17 mouse cellular contexts compared by ENCODE assay signal in genomic region chr12:100438509-100438908, GRCm38 (mm10).
A peak's percentile ranks its signal among the peaks of the same experiment; 100 is the strongest.
DNase-seq lines count a peak whose midpoint lies in the region; ATAC-seq and TF ChIP-seq lines count a peak whose summit lies in the region.
"Had no signal": no experiment of that assay in that cellular context is flagged by ENCODE, and none has a peak within 500 bp of the region (broad histone marks: within the 10 kb centered on the region; RNA-seq: fewer than 3 reads in every experiment).

No protein-coding gene starts in this region.

- H3K4me3 ChIP-seq in embryonic facial prominence, embryonic 13.5 days = no peak overlapping the region
- H3K4me3 ChIP-seq in embryonic facial prominence, embryonic 10.5 days = no peak overlapping the region
- H3K4me3 ChIP-seq in heart, postnatal 0 days (ENCODE audit: low read depth, low read length) = no peak overlapping the region
- no peak overlapping the region for H3K4me3 ChIP-seq in left cerebral cortex, adult 2 months
- H3K4me3 ChIP-seq in bone marrow macrophage, adult 2 months (ENCODE audit: insufficient read depth, low read length) = no peak overlapping the region
- H3K4me3 ChIP-seq: erythroblast, embryonic 14.5 days; forebrain, embryonic 15.5 days; myocyte had no signal

- intact Hi-C loops in left cerebral cortex, adult 2 months (cut with DNase I) = loop anchor here (2.0 kb wide), 2 partner anchors 42 to 132 kb away; no protein-coding TSS in a partner anchor
- intact Hi-C loops in left cerebral cortex, postnatal 36 days (cut with DNase I) = no loop called here

- H3K27me3 ChIP-seq in embryonic facial prominence, embryonic 13.5 days = no peaks in the 10 kb centered on the region
- H3K27me3 ChIP-seq in embryonic facial prominence, embryonic 10.5 days (replicated peaks; ENCODE audit: low read depth, poor library complexity, severe bottlenecking) = no peaks in the 10 kb centered on the region
- H3K27me3 ChIP-seq in heart, postnatal 0 days (ENCODE audit: control insufficient read depth, insufficient read depth, low read length) = no peaks in the 10 kb centered on the region
- H3K27me3 ChIP-seq: forebrain, embryonic 15.5 days had no signal

- 0 out of 2 replicates have a peak, but pooled peaks cover 5% of the 10 kb centered on the region for H3K4me1 ChIP-seq in embryonic facial prominence, embryonic 13.5 days
- H3K4me1 ChIP-seq in embryonic facial prominence, embryonic 10.5 days = peaks cover 2% of the 10 kb centered on the region; the same call in 1 of the 2 replicates
- peaks cover 15% of the 10 kb centered on the region for H3K4me1 ChIP-seq in heart, postnatal 0 days (ENCODE audit: control insufficient read depth, insufficient read depth)
- H3K4me1 ChIP-seq in bone marrow macrophage, adult 2 months (ENCODE audit: control insufficient read depth, insufficient read depth, low read length) = peaks cover 48% of the 10 kb centered on the region
- H3K4me1 ChIP-seq: forebrain, embryonic 15.5 days had no signal

- no peak for DNase-seq in embryonic facial prominence, embryonic 10.5 days (ENCODE audit: low spot score)
- DNase-seq in heart, postnatal 0 days (ENCODE audit: low spot score) = no peak
- no peak for DNase-seq in heart, adult 8-10 months (ENCODE audit: low spot score)
- DNase-seq in left cerebral cortex, adult 2 months (ENCODE audit: extremely low spot score in 1 of 2, low spot score in 2 of 2) = no peak
- DNase-seq in left cerebral cortex, postnatal 36 days (ENCODE audit: low spot score in 2 of 2) = no peak
- no peak for DNase-seq in spleen, adult 18-20 months
- DNase-seq: adrenal gland, postnatal 10 days; embryo, embryonic 11 days; gastrocnemius, postnatal 10 days; lung, postnatal 14 days; right cerebral cortex, postnatal 25 days had no signal

- no peak for TF ChIP-seq POLR2A in bone marrow macrophage, adult 2 months (IDR thresholded peaks at IDR 0.05; ENCODE audit: borderline replicate concordance, low read depth, low read length)

- no peaks in the 10 kb centered on the region for H3K9me3 ChIP-seq in embryonic facial prominence, embryonic 13.5 days
- H3K9me3 ChIP-seq in embryonic facial prominence, embryonic 10.5 days = no peaks in the 10 kb centered on the region
- H3K9me3 ChIP-seq in heart, postnatal 0 days (replicated peaks; ENCODE audit: control insufficient read depth, low read length) = no peaks in the 10 kb centered on the region
- H3K9me3 ChIP-seq: forebrain, embryonic 15.5 days had no signal

- no peak for TF ChIP-seq EP300 in heart, postnatal 0 days (IDR thresholded peaks at IDR 0.05; ENCODE audit: low read depth)

- H3K4me2 ChIP-seq in embryonic facial prominence, embryonic 13.5 days = no peak overlapping the region
- no peak overlapping the region for H3K4me2 ChIP-seq in heart, postnatal 0 days (ENCODE audit: low read depth, low read length)
- H3K4me2 ChIP-seq: forebrain, embryonic 15.5 days had no signal

- WGBS in embryonic facial prominence, embryonic 13.5 days = 48% methylated on average over 7 of the region's 7 CpGs
- WGBS in embryonic facial prominence, embryonic 10.5 days = 88% methylated on average over 7 of the region's 7 CpGs
- 94% methylated on average over 7 of the region's 7 CpGs for whole genome bisulfite sequencing in heart, postnatal 0 days

- H3K27ac ChIP-seq in embryonic facial prominence, embryonic 13.5 days = peak overlapping the region; percentile 22; the same call in 1 of the 2 replicates
- no peak overlapping the region for H3K27ac ChIP-seq in embryonic facial prominence, embryonic 10.5 days (replicated peaks)
- H3K27ac ChIP-seq in heart, postnatal 0 days (ENCODE audit: low read depth) = peak overlapping the region; percentile 70; the same call in 1 of the 2 replicates
- H3K27ac ChIP-seq in left cerebral cortex, adult 2 months = peak overlapping the region; percentile 93
- peak overlapping the region; percentile 91 for H3K27ac ChIP-seq in bone marrow macrophage, adult 2 months (ENCODE audit: insufficient read depth, low read depth, low read length)
- H3K27ac ChIP-seq: forebrain, embryonic 15.5 days; liver, embryonic 14.5 days had no signal

- no peak overlapping the region for H3K9ac ChIP-seq in embryonic facial prominence, embryonic 13.5 days
- no peak overlapping the region for H3K9ac ChIP-seq in heart, postnatal 0 days (replicated peaks; ENCODE audit: low read depth, low read length)
- H3K9ac ChIP-seq: forebrain, embryonic 15.5 days; liver, embryonic 14.5 days had no signal

- no peak for TF ChIP-seq CTCF in heart, postnatal 0 days (IDR thresholded peaks at IDR 0.05; ENCODE audit: low read depth)
- no peak for TF ChIP-seq CTCF in left cerebral cortex, adult 2 months (IDR thresholded peaks at IDR 0.05)
- TF ChIP-seq CTCF in bone marrow macrophage, adult 2 months (IDR thresholded peaks at IDR 0.05; ENCODE audit: low read depth, low read length) = no peak

- no peak for ATAC-seq in embryonic facial prominence, embryonic 13.5 days (ENCODE audit: insufficient number of reproducible peaks, insufficient read depth, low FRiP score, low TSS enrichment, low read depth)
- no peak for ATAC-seq in heart, postnatal 0 days (ENCODE audit: insufficient read depth, low read depth)
- ATAC-seq: forebrain, embryonic 15.5 days had no signal

- peaks cover 3% of the 10 kb centered on the region for H3K36me3 ChIP-seq in embryonic facial prominence, embryonic 13.5 days
- peaks cover 15% of the 10 kb centered on the region for H3K36me3 ChIP-seq in embryonic facial prominence, embryonic 10.5 days (replicated peaks)
- peaks cover 20% of the 10 kb centered on the region; the same call in 1 of the 2 replicates for H3K36me3 ChIP-seq in heart, postnatal 0 days (replicated peaks; ENCODE audit: control insufficient read depth, insufficient read depth, low read length)
- H3K36me3 ChIP-seq: forebrain, embryonic 15.5 days had no signal
